Mouse (Mus musculus): ENCODE measurements around the gene Adipor2. TPM values are rescaled to one million over a fixed set of nuclear protein-coding genes. Genes with fewer than 3 reads are reported as not detected.

Adipor2 gene
- polyA plus RNA-seq, 1 experiment from 2014 or later = 42.8 TPM

- Histone ChIP-seq H3K27me3 (peaks cover 11% of the 10 kb centered on the region), H3K27ac (no peak overlapping the region), H3K9ac (no peak overlapping the region), H3K36me3 (no peaks in the 10 kb centered on the region), H3K9me3 (no peaks in the 10 kb centered on the region), H3K4me1 (peaks cover 9% of the 10 kb centered on the region), H3K4me3 (no peak overlapping the region), H3K4me2 (no peak overlapping the region)
- ATAC-seq (ENCODE audit: borderline replicate concordance, extremely low read depth, low FRiP score, low TSS enrichment) = no peak
- 71% methylated on average over 7 of the region's 7 CpGs for WGBS
Measured at GRCm38 (mm10) chr6:119336124-119336523, 81.4 kb downstream of the Adipor2 start.

DNA sequence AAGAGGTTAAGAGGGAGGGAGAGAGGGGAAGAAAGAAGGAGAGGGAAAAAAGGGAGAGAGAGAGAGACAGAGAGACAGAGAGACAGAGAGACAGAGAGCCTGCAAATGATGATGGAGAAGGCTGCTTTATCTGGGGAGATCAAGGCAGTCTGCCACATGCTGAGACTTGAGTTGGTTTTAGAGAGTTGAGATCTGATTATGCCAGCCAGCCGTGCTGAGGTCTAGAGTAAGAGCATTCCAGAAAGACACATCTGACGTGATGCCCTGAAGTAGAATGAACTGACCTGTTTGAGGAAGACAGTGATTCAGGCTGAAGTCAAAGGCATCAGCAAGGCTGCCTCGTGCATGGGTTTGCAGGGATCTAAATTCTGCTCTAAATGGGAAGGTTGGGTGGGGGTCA lies 83.7 kb downstream of the Adipor2 start:
- Histone ChIP-seq H3K4me3 (no peak overlapping the region), H3K27me3 (peaks cover 33% of the 10 kb centered on the region), H3K9me3 (no peaks in the 10 kb centered on the region), H3K4me2 (no peak overlapping the region), H3K27ac (no peak overlapping the region), H3K36me3 (no peaks in the 10 kb centered on the region), H3K4me1 (peaks cover 31% of the 10 kb centered on the region), H3K9ac (no peak overlapping the region)
- 18% methylated on average over 3 of the region's 3 CpGs for WGBS
- no peak for ATAC-seq (ENCODE audit: borderline replicate concordance, extremely low read depth, low FRiP score, low TSS enrichment)

DNA sequence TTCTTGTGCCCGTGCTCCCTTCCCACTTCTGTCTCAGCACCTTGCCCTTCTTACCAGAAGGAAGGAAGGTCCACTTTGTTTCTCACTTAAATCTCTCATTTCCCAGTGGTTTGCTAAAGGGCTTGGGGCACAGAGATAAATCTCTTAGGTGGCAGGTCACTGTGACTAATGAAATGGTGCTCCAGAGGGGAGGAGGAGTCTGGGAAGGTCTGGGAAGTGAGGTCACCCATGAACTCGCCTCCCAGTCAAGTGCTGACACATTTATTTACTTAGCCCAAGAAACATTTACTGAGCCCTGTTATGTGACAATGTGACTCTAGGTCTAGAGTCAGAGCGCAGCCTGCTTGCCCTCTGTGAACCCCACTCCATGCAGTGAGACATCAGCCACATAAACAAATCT lies 84.3 kb downstream of the Adipor2 start:
- H3K27ac ChIP-seq = no peak overlapping the region
- no peak overlapping the region for H3K4me2 ChIP-seq
- H3K36me3 ChIP-seq = no peaks in the 10 kb centered on the region
- no peak overlapping the region for H3K4me3 ChIP-seq
- WGBS = 1% methylated on average over 3 of the region's 3 CpGs
- H3K27me3 ChIP-seq = peaks cover 39% of the 10 kb centered on the region
- no peaks in the 10 kb centered on the region for H3K9me3 ChIP-seq
- no peak overlapping the region for H3K9ac ChIP-seq
- no peak for ATAC-seq (ENCODE audit: borderline replicate concordance, extremely low read depth, low FRiP score, low TSS enrichment)
- peaks cover 37% of the 10 kb centered on the region for H3K4me1 ChIP-seq

DNA sequence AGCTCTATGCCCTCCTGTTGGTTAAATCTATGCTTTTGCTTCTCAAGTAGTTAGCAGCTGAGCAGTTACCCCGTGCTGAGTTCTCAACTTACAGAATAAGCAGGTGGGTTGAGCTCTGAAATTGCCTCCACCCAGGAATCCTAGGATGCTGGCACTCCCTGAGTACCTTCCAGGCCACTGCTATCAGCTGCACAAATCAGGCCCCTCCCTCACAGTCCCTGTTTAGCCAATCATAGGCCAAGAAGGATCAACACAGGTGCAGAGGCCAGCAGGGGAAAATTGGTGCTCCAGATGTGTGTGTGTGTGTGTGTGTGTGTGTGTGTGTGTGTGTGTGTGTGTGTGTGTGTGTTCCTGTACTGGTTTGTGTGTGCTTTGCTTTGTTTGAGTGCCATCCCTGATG lies 85.4 kb downstream of the Adipor2 start:
- peaks cover 50% of the 10 kb centered on the region for H3K27me3 ChIP-seq
- no peaks in the 10 kb centered on the region for H3K36me3 ChIP-seq
- H3K27ac ChIP-seq = no peak overlapping the region
- H3K9me3 ChIP-seq = no peaks in the 10 kb centered on the region
- no peak overlapping the region for H3K9ac ChIP-seq
- no peak overlapping the region for H3K4me3 ChIP-seq
- no peak for ATAC-seq (ENCODE audit: borderline replicate concordance, extremely low read depth, low FRiP score, low TSS enrichment)
- no peak overlapping the region for H3K4me2 ChIP-seq
- 11% methylated on average over 1 of the region's 1 CpGs for WGBS
- H3K4me1 ChIP-seq = peaks cover 37% of the 10 kb centered on the region

DNA sequence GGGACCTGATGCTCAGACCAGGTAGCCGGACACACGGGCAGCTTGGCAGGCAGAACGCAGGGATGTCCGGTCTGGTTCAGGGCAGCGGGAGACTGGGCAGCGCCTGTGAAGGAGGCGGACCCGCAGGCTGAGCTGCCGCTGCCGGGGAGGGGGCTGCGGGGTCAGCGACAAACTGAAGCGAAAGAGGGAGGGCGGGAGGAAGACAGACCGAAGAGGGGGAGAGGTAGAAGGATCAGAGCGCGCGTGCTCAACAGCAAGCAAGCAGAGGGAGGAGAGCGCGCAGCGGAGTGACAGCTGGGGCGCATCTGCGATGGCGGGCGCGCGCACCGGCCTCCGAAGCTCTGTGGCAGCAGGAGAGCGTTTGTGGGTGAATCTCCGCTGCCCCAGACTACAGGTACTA lies 87.0 kb downstream of the Adipor2 start, which contains the start of gene Lrtm2:
Gene Lrtm2, minus strand, starts transcription at position 261 of the 400 bp plus-strand sequence.
- Histone ChIP-seq H3K9ac (no peak within 1 kb of the TSS), H3K27me3 (peaks cover 52% of the 10 kb centered on the region), H3K36me3 (no peaks in the 10 kb centered on the region), H3K4me1 (peaks cover 37% of the 10 kb centered on the region), H3K9me3 (no peaks in the 10 kb centered on the region), H3K4me2 (peak within 1 kb of the TSS; percentile 52), H3K27ac (no peak within 1 kb of the TSS), H3K4me3 (peak within 1 kb of the TSS; percentile 30)
- ATAC-seq (ENCODE audit: borderline replicate concordance, extremely low read depth, low FRiP score, low TSS enrichment) = no peak
- 3% methylated on average over 31 of the region's 31 CpGs for WGBS

DNA sequence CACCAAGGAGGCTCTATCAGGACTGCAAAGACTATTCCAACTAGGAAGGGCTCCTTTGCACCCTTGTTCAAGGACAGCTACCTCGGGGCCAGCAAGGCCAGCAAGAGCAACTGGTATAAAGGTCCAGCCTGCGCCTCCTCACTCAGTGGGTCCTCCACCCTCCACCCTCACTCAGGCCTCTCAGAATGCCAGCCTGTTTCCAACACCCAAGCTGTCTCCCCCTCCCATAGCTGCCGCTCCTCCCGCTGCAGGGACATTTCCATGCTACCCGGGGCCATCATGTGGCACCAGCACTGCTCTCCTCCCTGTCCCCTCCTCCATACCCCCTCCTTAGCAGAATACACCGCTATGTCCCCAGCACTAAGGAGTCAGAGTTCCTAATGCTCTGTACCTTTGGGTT lies 87.6 kb downstream of the Adipor2 start:
- peaks cover 52% of the 10 kb centered on the region for H3K27me3 ChIP-seq

GRCm38 (mm10) chr6:119329215-119329714 lies 88.2 kb downstream of the Adipor2 start:
- H3K4me3 ChIP-seq = no peak overlapping the region
- ATAC-seq (ENCODE audit: borderline replicate concordance, extremely low read depth, low FRiP score, low TSS enrichment) = no peak
- no peaks in the 10 kb centered on the region for H3K36me3 ChIP-seq
- peak overlapping the region; percentile 27; the same call in 1 of the 2 replicates for H3K4me2 ChIP-seq
- 4% methylated on average over 8 of the region's 8 CpGs for WGBS
- H3K9me3 ChIP-seq = no peaks in the 10 kb centered on the region
- H3K27ac ChIP-seq = no peak overlapping the region
- peaks cover 52% of the 10 kb centered on the region for H3K27me3 ChIP-seq
- no peak overlapping the region for H3K9ac ChIP-seq
- peaks cover 37% of the 10 kb centered on the region for H3K4me1 ChIP-seq

More for the DNA sequence above, 87.6 kb downstream of the Adipor2 start:
- Histone ChIP-seq H3K9ac (no peak overlapping the region), H3K36me3 (no peaks in the 10 kb centered on the region), H3K4me2 (peak overlapping the region; percentile 52), H3K4me1 (peaks cover 37% of the 10 kb centered on the region), H3K9me3 (no peaks in the 10 kb centered on the region), H3K4me3 (no peak overlapping the region; the same call in 1 of the 2 replicates), H3K27ac (no peak overlapping the region)
- WGBS = 8% methylated on average over 6 of the region's 6 CpGs
- no peak for ATAC-seq (ENCODE audit: borderline replicate concordance, extremely low read depth, low FRiP score, low TSS enrichment)

- ATAC-seq (ENCODE audit: borderline replicate concordance, extremely low read depth, low FRiP score, low TSS enrichment) = no peak
- H3K36me3 ChIP-seq = no peaks in the 10 kb centered on the region
- no peak overlapping the region for H3K4me3 ChIP-seq
- H3K4me2 ChIP-seq = peak overlapping the region; percentile 27; the same call in 1 of the 2 replicates
- H3K9ac ChIP-seq = no peak overlapping the region
- no peaks in the 10 kb centered on the region for H3K9me3 ChIP-seq
- peaks cover 37% of the 10 kb centered on the region for H3K4me1 ChIP-seq
- H3K27ac ChIP-seq = no peak overlapping the region
- peaks cover 56% of the 10 kb centered on the region for H3K27me3 ChIP-seq
- WGBS = 6% methylated on average over 11 of the region's 11 CpGs
Measured at GRCm38 (mm10) chr6:119328521-119329115, 88.9 kb downstream of the Adipor2 start.

DNA sequence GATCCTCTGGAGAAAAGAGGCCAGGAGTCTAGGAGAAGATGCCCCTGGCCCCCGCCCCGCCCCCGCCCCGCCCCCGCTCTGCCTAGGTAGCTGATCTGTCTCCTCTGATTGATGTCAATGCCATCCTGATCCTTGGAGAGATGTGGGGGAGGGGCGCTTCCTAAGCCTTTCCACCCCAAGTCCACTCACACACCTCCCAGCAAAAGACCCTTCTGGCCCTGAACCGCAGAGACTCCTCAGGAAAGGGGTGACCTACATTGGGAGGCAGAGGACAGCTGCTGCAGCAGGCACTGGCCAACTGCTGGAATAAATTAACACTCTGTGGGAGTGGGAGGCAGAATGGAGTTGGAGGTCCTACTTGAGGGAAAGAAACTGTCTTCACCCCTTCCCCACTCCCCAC lies 91.0 kb downstream of the Adipor2 start:
- Histone ChIP-seq H3K9me3 (no peaks in the 10 kb centered on the region), H3K27ac (no peak overlapping the region), H3K9ac (no peak overlapping the region), H3K4me1 (peaks cover 28% of the 10 kb centered on the region), H3K36me3 (no peaks in the 10 kb centered on the region), H3K4me3 (no peak overlapping the region), H3K4me2 (no peak overlapping the region), H3K27me3 (peaks cover 49% of the 10 kb centered on the region)
- 22% methylated on average over 6 of the region's 7 CpGs for WGBS
- no peak for ATAC-seq (ENCODE audit: borderline replicate concordance, extremely low read depth, low FRiP score, low TSS enrichment)

- Histone ChIP-seq H3K27ac (no peak overlapping the region), H3K27me3 (peaks cover 44% of the 10 kb centered on the region), H3K4me2 (no peak overlapping the region), H3K9me3 (no peaks in the 10 kb centered on the region), H3K36me3 (no peaks in the 10 kb centered on the region), H3K4me3 (no peak overlapping the region), H3K9ac (no peak overlapping the region), H3K4me1 (peaks cover 27% of the 10 kb centered on the region)
- ATAC-seq (ENCODE audit: borderline replicate concordance, extremely low read depth, low FRiP score, low TSS enrichment) = no peak
- WGBS = 65% methylated on average over 6 of the region's 6 CpGs
Measured at GRCm38 (mm10) chr6:119325978-119326377, 91.5 kb downstream of the Adipor2 start.

- peaks cover 35% of the 10 kb centered on the region for H3K27me3 ChIP-seq
- WGBS = 66% methylated on average over 10 of the region's 10 CpGs
Measured at GRCm38 (mm10) chr6:119324776-119325175, 92.7 kb downstream of the Adipor2 start.

DNA sequence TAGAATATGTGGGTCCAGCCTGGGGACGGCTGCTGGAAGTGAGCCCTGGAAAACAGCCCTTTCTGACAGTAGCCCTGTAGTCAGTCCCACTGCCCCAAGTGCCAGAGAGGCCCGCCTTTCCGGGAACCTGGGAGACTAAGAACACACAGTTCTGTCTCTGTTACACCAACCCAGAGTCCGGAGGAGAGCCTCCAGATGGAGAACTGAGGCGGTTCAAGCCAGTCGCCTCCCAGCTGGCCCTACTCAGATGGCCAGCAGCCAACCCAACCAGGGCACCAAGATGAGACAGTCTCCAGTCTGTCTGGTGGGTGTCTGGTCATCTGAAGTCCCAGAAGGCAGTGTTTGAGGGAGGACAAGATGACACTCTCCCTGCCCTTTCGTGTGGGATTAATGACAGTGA lies 95.8 kb downstream of the Adipor2 start:
- Histone ChIP-seq H3K4me1 (no peaks in the 10 kb centered on the region), H3K4me3 (no peak overlapping the region), H3K27me3 (peaks cover 7% of the 10 kb centered on the region; the same call in 1 of the 2 replicates), H3K27ac (no peak overlapping the region), H3K9ac (no peak overlapping the region), H3K9me3 (peaks cover 5% of the 10 kb centered on the region; the same call in 1 of the 2 replicates), H3K4me2 (no peak overlapping the region), H3K36me3 (no peaks in the 10 kb centered on the region)
- WGBS = 60% methylated on average over 7 of the region's 7 CpGs
- no peak for ATAC-seq (ENCODE audit: borderline replicate concordance, extremely low read depth, low FRiP score, low TSS enrichment)

More at GRCm38 (mm10) chr6:119324776-119325175, 92.7 kb downstream of the Adipor2 start:
- H3K4me3 ChIP-seq = no peak overlapping the region
- no peak overlapping the region for H3K4me2 ChIP-seq
- H3K9ac ChIP-seq = no peak overlapping the region
- no peak for ATAC-seq (ENCODE audit: borderline replicate concordance, extremely low read depth, low FRiP score, low TSS enrichment)
- no peak overlapping the region for H3K27ac ChIP-seq
- H3K36me3 ChIP-seq = no peaks in the 10 kb centered on the region
- peaks cover 16% of the 10 kb centered on the region for H3K4me1 ChIP-seq
- no peaks in the 10 kb centered on the region for H3K9me3 ChIP-seq

Data from lung, embryonic 15.5 days (tissue).